8 mouse cellular contexts compared by ENCODE assay signal in the genomic region with DNA sequence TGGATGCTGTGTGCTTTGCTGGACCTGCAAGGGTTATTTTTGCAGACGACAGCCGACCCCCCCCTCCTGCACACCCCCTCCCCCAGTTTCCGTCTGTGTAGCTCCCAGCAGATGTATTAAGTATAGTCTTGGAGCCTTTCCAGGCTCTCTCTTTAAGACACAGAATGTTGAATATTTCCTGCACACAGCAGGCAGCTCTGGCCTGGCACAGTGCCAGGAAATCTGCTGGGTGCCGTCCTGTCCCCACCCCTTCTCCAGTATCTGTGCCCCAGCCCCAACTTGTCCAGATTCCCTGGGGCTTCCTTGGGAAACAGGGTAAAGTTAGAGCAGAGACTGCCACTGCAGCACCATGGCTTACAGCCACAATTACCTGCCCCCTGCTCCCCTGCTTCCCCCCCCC.
DNase-seq lines count a peak whose midpoint lies in the region; ATAC-seq lines count a peak whose summit lies in the region.

No protein-coding gene starts in this region.

- WGBS in hindbrain, embryonic 16.5 days = 8% methylated on average over 4 of the region's 4 CpGs
- WGBS in midbrain, embryonic 12.5 days = 28% methylated on average over 4 of the region's 4 CpGs
- under 1% methylated on average over 4 of the region's 4 CpGs for WGBS in stomach, embryonic 16.5 days

- H3K27ac ChIP-seq in hindbrain, embryonic 16.5 days (ENCODE audit: low read depth, low read length) = peak overlapping the region; percentile 73
- H3K27ac ChIP-seq in midbrain, embryonic 12.5 days (replicated peaks) = peak overlapping the region; percentile 73
- H3K27ac ChIP-seq in stomach, embryonic 16.5 days (ENCODE audit: low read length) = peak overlapping the region; percentile 82

- peaks cover 27% of the 10 kb centered on the region for H3K4me1 ChIP-seq in hindbrain, embryonic 16.5 days (ENCODE audit: control insufficient read depth, insufficient read depth, low read depth, low read length)
- H3K4me1 ChIP-seq in midbrain, embryonic 12.5 days = peaks cover 29% of the 10 kb centered on the region
- H3K4me1 ChIP-seq in stomach, embryonic 16.5 days (ENCODE audit: control insufficient read depth, insufficient read depth, low read length) = peaks cover 23% of the 10 kb centered on the region

- ATAC-seq in hindbrain, embryonic 16.5 days = peak; percentile 80
- ATAC-seq in midbrain, embryonic 12.5 days (ENCODE audit: low FRiP score, low read depth) = peak; percentile 74
- ATAC-seq in stomach, embryonic 16.5 days (ENCODE audit: insufficient read depth, low FRiP score) = peak; percentile 91

- no peak overlapping the region for H3K4me2 ChIP-seq in hindbrain, embryonic 16.5 days (ENCODE audit: low read length)
- H3K4me2 ChIP-seq in midbrain, embryonic 12.5 days (replicated peaks) = peak overlapping the region; percentile 25
- peak overlapping the region; percentile 34 for H3K4me2 ChIP-seq in stomach, embryonic 16.5 days (ENCODE audit: low read depth, low read length)

- H3K4me3 ChIP-seq in hindbrain, embryonic 16.5 days (ENCODE audit: low read length) = no peak overlapping the region
- no peak overlapping the region for H3K4me3 ChIP-seq in midbrain, embryonic 12.5 days
- H3K4me3 ChIP-seq in stomach, embryonic 16.5 days (replicated peaks; ENCODE audit: low read length) = no peak overlapping the region

- peak overlapping the region; percentile 20; the same call in 1 of the 2 replicates for H3K9ac ChIP-seq in hindbrain, embryonic 16.5 days (ENCODE audit: low read depth, low read length)
- H3K9ac ChIP-seq in midbrain, embryonic 12.5 days (replicated peaks) = peak overlapping the region; percentile 25; the same call in 1 of the 2 replicates
- H3K9ac ChIP-seq in stomach, embryonic 16.5 days (ENCODE audit: low read length) = peak overlapping the region; percentile 42; the same call in 1 of the 2 replicates

- no peaks in the 10 kb centered on the region for H3K36me3 ChIP-seq in hindbrain, embryonic 16.5 days (ENCODE audit: control insufficient read depth, insufficient read depth, low read length)
- H3K36me3 ChIP-seq in midbrain, embryonic 12.5 days = no peaks in the 10 kb centered on the region
- H3K36me3 ChIP-seq in stomach, embryonic 16.5 days (ENCODE audit: control insufficient read depth, insufficient read depth, low read length) = no peaks in the 10 kb centered on the region

- no peaks in the 10 kb centered on the region for H3K9me3 ChIP-seq in hindbrain, embryonic 16.5 days (ENCODE audit: control insufficient read depth, low read length)
- no peaks in the 10 kb centered on the region for H3K9me3 ChIP-seq in midbrain, embryonic 12.5 days
- H3K9me3 ChIP-seq in stomach, embryonic 16.5 days (replicated peaks; ENCODE audit: control insufficient read depth, low read length) = no peaks in the 10 kb centered on the region

- H3K27me3 ChIP-seq in hindbrain, embryonic 16.5 days (replicated peaks; ENCODE audit: control insufficient read depth, insufficient read depth, low read length) = no peaks in the 10 kb centered on the region
- H3K27me3 ChIP-seq in midbrain, embryonic 12.5 days = no peaks in the 10 kb centered on the region
- no peaks in the 10 kb centered on the region for H3K27me3 ChIP-seq in stomach, embryonic 16.5 days (ENCODE audit: control insufficient read depth, insufficient read depth, low read length)

- DNase-seq in MN1 (ENCODE audit: low spot score) = peak; percentile 89
- DNase-seq in adrenal gland, postnatal 25 days = peak; percentile 50
- DNase-seq in frontal cortex, postnatal 14 days (ENCODE audit: low spot score in 2 of 2) = peak; percentile 46 to 49
- DNase-seq in left cerebral cortex, adult 18-20 months (ENCODE audit: low spot score in 2 of 2) = peak; percentile 31 to 59
- no peak for DNase-seq in thymus, postnatal 0 days (ENCODE audit: low spot score)
